Mouse (Mus musculus): ENCODE data around the gene Sec61a2. TPM values are rescaled to one million over a fixed set of nuclear protein-coding genes. Genes with fewer than 3 reads are reported as not detected.

Gene Sec61a2
- total and polyA plus RNA-seq, 3 experiments = 20.8 to 53.5 (median 44.6) TPM

GRCm38 (mm10) chr2:5927481-5927880, 32.2 kb upstream of the Sec61a2 start:
- in situ Hi-C loops (cut with MboI; ENCODE audit: low pct_ligation_motif_present, low pct_unique_long_range_greater_than_20kb, low sequenced_read_pairs) = no loop called here
- TF ChIP-seq UBTF (IDR thresholded peaks at IDR 0.05; ENCODE audit: low read depth, low read length) = no peak
- TF ChIP-seq MEF2A (IDR thresholded peaks at IDR 0.05; ENCODE audit: borderline replicate concordance, low read depth, low read length) = no peak
- H3K9me3 ChIP-seq (replicated peaks; ENCODE audit: low read length) = no peaks in the 10 kb centered on the region
- H3K79me2 ChIP-seq (replicated peaks; ENCODE audit: control insufficient read depth, extremely low read depth, insufficient read depth, poor library complexity, severe bottlenecking) = no peaks in the 10 kb centered on the region
- dilution Hi-C loops (cut with MboI; ENCODE audit: extremely low pct_ligation_motif_present, extremely low pct_unique_long_range_greater_than_20kb, low sequenced_read_pairs) = no loop called here
- H3K27me3 ChIP-seq (replicated peaks) = no peaks in the 10 kb centered on the region
- no peak for DNase-seq (ENCODE audit: extremely low read depth)
- H3K27ac ChIP-seq (ENCODE audit: insufficient read depth, low read depth) = no peak overlapping the region
- H3K9ac ChIP-seq (ENCODE audit: insufficient read depth, low read depth) = no peak overlapping the region
- no peak overlapping the region for H3K4me3 ChIP-seq (replicated peaks in 1 of 3; ENCODE audit: low read depth in 2 of 3, low read length in 2 of 3, poor library complexity in 1 of 3)
- H3K4me1 ChIP-seq (ENCODE audit: control insufficient read depth in 1 of 2, insufficient read depth in 2 of 2) = peaks cover 32 to 45% of the 10 kb centered on the region in 2 experiments
- H3K4me2 ChIP-seq (ENCODE audit: insufficient read depth, low read depth, poor library complexity, severe bottlenecking) = no peak overlapping the region
- H3K36me3 ChIP-seq (replicated peaks in 1 of 2; ENCODE audit: control insufficient read depth in 1 of 2, insufficient read depth in 1 of 2, low read length in 1 of 2) = no peaks in the 10 kb centered on the region

GRCm38 (mm10) chr2:5923786-5924185, 28.6 kb upstream of the Sec61a2 start:
- TF ChIP-seq ZKSCAN1 (IDR thresholded peaks at IDR 0.05; ENCODE audit: borderline replicate concordance, low read depth, low read length) (no peak), PAX5 (IDR thresholded peaks at IDR 0.05; ENCODE audit: low read length) (no peak), GABPA (IDR thresholded peaks at IDR 0.05; ENCODE audit: insufficient replicate concordance, low read depth, low read length) (no peak), EP300 (IDR thresholded peaks at IDR 0.05; ENCODE audit: low read length) (no peak), JUN (IDR thresholded peaks at IDR 0.05; ENCODE audit: insufficient read depth, low read depth, low read length) (no peak), CHD2 (IDR thresholded peaks at IDR 0.05; ENCODE audit: low read length) (no peak), RCOR1 (conservative IDR thresholded peaks at IDR 0.05; ENCODE audit: low read depth, low read length) (no peak), ZNF384 (IDR thresholded peaks at IDR 0.05; ENCODE audit: low read depth, low read length) (no peak), ETS1 (conservative IDR thresholded peaks at IDR 0.05; ENCODE audit: low read depth, low read length) (no peak)
- Histone ChIP-seq H3K79me2 (replicated peaks; ENCODE audit: control insufficient read depth, extremely low read depth, insufficient read depth, poor library complexity, severe bottlenecking) (no peaks in the 10 kb centered on the region), H3K9me3 (replicated peaks; ENCODE audit: low read length) (no peaks in the 10 kb centered on the region), H3K4me1 (ENCODE audit: control insufficient read depth in 1 of 2, insufficient read depth in 2 of 2) (peaks cover 9 to 10% of the 10 kb centered on the region in 2 experiments), H3K9ac (ENCODE audit: insufficient read depth, low read depth) (no peak overlapping the region), H3K36me3 (replicated peaks in 1 of 2; ENCODE audit: control insufficient read depth in 1 of 2, insufficient read depth in 1 of 2, low read length in 1 of 2) (no peaks in the 10 kb centered on the region), H3K4me3 (replicated peaks in 1 of 3; ENCODE audit: low read depth in 2 of 3, low read length in 2 of 3, poor library complexity in 1 of 3) (no peak overlapping the region), H3K4me2 (ENCODE audit: insufficient read depth, low read depth, poor library complexity, severe bottlenecking) (no peak overlapping the region), H3K27me3 (replicated peaks) (no peaks in the 10 kb centered on the region), H3K27ac (ENCODE audit: insufficient read depth, low read depth) (no peak overlapping the region)
- no peak for DNase-seq (ENCODE audit: extremely low read depth)
- dilution Hi-C loops (cut with MboI; ENCODE audit: extremely low pct_ligation_motif_present, extremely low pct_unique_long_range_greater_than_20kb, low sequenced_read_pairs) = no loop called here
- in situ Hi-C loops (cut with MboI; ENCODE audit: low pct_ligation_motif_present, low pct_unique_long_range_greater_than_20kb, low sequenced_read_pairs) = no loop called here

GRCm38 (mm10) chr2:5922823-5923222, 27.6 kb upstream of the Sec61a2 start:
- Histone ChIP-seq H3K4me3 (replicated peaks in 1 of 3; ENCODE audit: low read depth in 2 of 3, low read length in 2 of 3, poor library complexity in 1 of 3) (no peak overlapping the region), H3K4me2 (ENCODE audit: insufficient read depth, low read depth, poor library complexity, severe bottlenecking) (no peak overlapping the region), H3K4me1 (ENCODE audit: control insufficient read depth in 1 of 2, insufficient read depth in 2 of 2) (peaks cover 6 to 9% of the 10 kb centered on the region in 2 experiments; a peak in 3 of 4 replicates), H3K36me3 (replicated peaks in 1 of 2; ENCODE audit: control insufficient read depth in 1 of 2, insufficient read depth in 1 of 2, low read length in 1 of 2) (no peaks in the 10 kb centered on the region), H3K9ac (ENCODE audit: insufficient read depth, low read depth) (no peak overlapping the region), H3K79me2 (replicated peaks; ENCODE audit: control insufficient read depth, extremely low read depth, insufficient read depth, poor library complexity, severe bottlenecking) (no peaks in the 10 kb centered on the region), H3K27ac (ENCODE audit: insufficient read depth, low read depth) (no peak overlapping the region), H3K27me3 (replicated peaks) (no peaks in the 10 kb centered on the region), H3K9me3 (replicated peaks; ENCODE audit: low read length) (no peaks in the 10 kb centered on the region)
- TF ChIP-seq USF1 (IDR thresholded peaks at IDR 0.05; ENCODE audit: low read depth, low read length) (no peak), HCFC1 (IDR thresholded peaks at IDR 0.05; ENCODE audit: low read depth, low read length) (no peak), GABPA (IDR thresholded peaks at IDR 0.05; ENCODE audit: insufficient replicate concordance, low read depth, low read length) (no peak), IRF4 (IDR thresholded peaks at IDR 0.05; ENCODE audit: low read depth, low read length) (no peak), UBTF (IDR thresholded peaks at IDR 0.05; ENCODE audit: low read depth, low read length) (no peak), ETS1 (conservative IDR thresholded peaks at IDR 0.05; ENCODE audit: low read depth, low read length) (no peak), ZKSCAN1 (IDR thresholded peaks at IDR 0.05; ENCODE audit: borderline replicate concordance, low read depth, low read length) (no peak), NELFE (IDR thresholded peaks at IDR 0.05; ENCODE audit: low read depth, low read length) (no peak), EP300 (IDR thresholded peaks at IDR 0.05; ENCODE audit: low read length) (no peak), SIN3A (IDR thresholded peaks at IDR 0.05; ENCODE audit: low read length) (no peak), POLR2A (IDR thresholded peaks at IDR 0.05; ENCODE audit: low read depth, low read length) (no peak), MAX (IDR thresholded peaks at IDR 0.05; ENCODE audit: low read length) (no peak), TCF12 (IDR thresholded peaks at IDR 0.05; ENCODE audit: low read depth, low read length) (no peak), MAFK (IDR thresholded peaks at IDR 0.05; ENCODE audit: insufficient replicate concordance, low read length) (no peak), SMC3 (IDR thresholded peaks at IDR 0.05; ENCODE audit: low read depth, low read length) (no peak), USF2 (conservative IDR thresholded peaks at IDR 0.05; ENCODE audit: low read depth, low read length) (no peak), ELF1 (IDR thresholded peaks at IDR 0.05; ENCODE audit: low read depth, low read length) (no peak), ZC3H11A (IDR thresholded peaks at IDR 0.05; ENCODE audit: low read depth, low read length) (no peak), JUN (IDR thresholded peaks at IDR 0.05; ENCODE audit: insufficient read depth, low read depth, low read length) (no peak), MAZ (IDR thresholded peaks at IDR 0.05; ENCODE audit: low read depth, low read length) (no peak)
- DNase-seq (ENCODE audit: extremely low read depth) = no peak
- in situ Hi-C loops (cut with MboI; ENCODE audit: low pct_ligation_motif_present, low pct_unique_long_range_greater_than_20kb, low sequenced_read_pairs) (no loop called here), dilution Hi-C loops (cut with MboI; ENCODE audit: extremely low pct_ligation_motif_present, extremely low pct_unique_long_range_greater_than_20kb, low sequenced_read_pairs) (no loop called here)

Measured in CH12.LX (cell line).